Comparison of ENCODE assay signal across 8 mouse cellular contexts in the genomic region with DNA sequence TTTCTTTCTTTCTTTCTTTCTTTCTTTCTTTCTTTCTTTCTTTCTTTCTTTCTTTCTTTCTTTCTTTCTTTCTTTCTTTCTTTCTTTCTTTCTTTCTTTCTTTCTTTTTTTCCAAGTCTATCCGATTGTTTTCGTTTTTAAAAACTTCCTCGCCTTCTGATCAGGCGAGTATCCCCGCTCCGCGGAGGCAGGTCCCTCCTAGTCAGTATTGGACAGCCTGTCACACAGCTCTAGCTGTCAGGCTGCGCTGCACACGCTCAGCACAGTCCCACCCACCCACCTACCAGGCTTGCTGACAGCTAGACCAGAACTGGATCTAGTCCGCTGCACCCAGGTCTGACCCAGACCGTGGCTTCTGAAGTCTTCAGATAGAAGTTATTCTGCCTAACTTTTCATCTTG. TPM values are rescaled to one million over a fixed set of nuclear protein-coding genes. Genes with fewer than 3 reads are reported as not detected.
DNase-seq lines count a peak whose midpoint lies in the region; ATAC-seq lines count a peak whose summit lies in the region.

No protein-coding gene starts in this region.

- peaks cover 14% of the 10 kb centered on the region for H3K4me1 ChIP-seq in forebrain, embryonic 16.5 days (replicated peaks; ENCODE audit: control insufficient read depth, insufficient read depth, low read length)

- peak overlapping the region; percentile 69 for H3K4me2 ChIP-seq in forebrain, embryonic 16.5 days (ENCODE audit: low read length)

- peak overlapping the region; percentile 58 for H3K4me3 ChIP-seq in forebrain, embryonic 16.5 days (replicated peaks; ENCODE audit: low read length)

- under 1% methylated on average over 11 of the region's 11 CpGs for WGBS in forebrain, embryonic 16.5 days

- H3K36me3 ChIP-seq in forebrain, embryonic 16.5 days (ENCODE audit: control insufficient read depth, insufficient read depth), result peaks cover 4% of the 10 kb centered on the region

- peak overlapping the region; percentile 64; the same call in 1 of the 2 replicates for H3K27ac ChIP-seq in forebrain, embryonic 16.5 days (ENCODE audit: low read length)

- peak overlapping the region; percentile 59 for H3K9ac ChIP-seq in forebrain, embryonic 16.5 days (replicated peaks; ENCODE audit: low read depth, low read length)

- H3K27me3 ChIP-seq in forebrain, embryonic 16.5 days (replicated peaks; ENCODE audit: control insufficient read depth, insufficient read depth, low read length), result no peaks in the 10 kb centered on the region

- peak; percentile 75 for DNase-seq in Muller cell, postnatal 12 days (ENCODE audit: inconsistent ontology term)
- peak; percentile 56 to 62 for DNase-seq in cerebellum, adult 18-20 months
- peak; percentile 37 to 50 for DNase-seq in layer of hippocampus, postnatal 10 days (ENCODE audit: low spot score in 2 of 2)
- peak; percentile 47 for DNase-seq in lung, postnatal 14 days
- peak; percentile 41 for DNase-seq in ovary, postnatal 36 days (ENCODE audit: low spot score)
- peak; percentile 63 for DNase-seq in thymus, postnatal 4 days

- no peaks in the 10 kb centered on the region for H3K9me3 ChIP-seq in forebrain, embryonic 16.5 days (ENCODE audit: control insufficient read depth, low read length)

- ATAC-seq in forebrain, embryonic 16.5 days, result peak; percentile 95
- ATAC-seq in hematopoietic stem cell, adult 5-6 weeks (replicated peaks in 1 of 2; ENCODE audit: insufficient read depth in 1 of 2, low FRiP score in 2 of 2, low TSS enrichment in 1 of 2, low read depth in 1 of 2, poor library complexity in 2 of 2, severe bottlenecking in 2 of 2), result peak; percentile 81 to 86

RNA-seq across cellular contexts. Expression of a gene that starts 0.4 kb away (rescaled TPM):
- polyA plus RNA-seq in forebrain, embryonic 16.5 days (2015; fragmentation: Nextera tagmentation; extraction: Ambion mirVana), result 40.1 and 42.8 TPM in 2 replicates
- total RNA-seq in hematopoietic stem cell, adult 5-6 weeks (2017), result 11.7 and 33.1 TPM in 2 replicates
- total RNA-seq in layer of hippocampus, postnatal 10 days (2021), result 10 to 100 TPM; 32.0 to 34.4 TPM

Comparison
In these comparisons a context has a peak if more than half of its experiments do, and no peak if none do; other contexts are left out.
1. Peak in every context shown above with its lines: DNase-seq, ATAC-seq, H3K4me3 ChIP-seq and H3K27ac ChIP-seq.